In the genomic region with DNA sequence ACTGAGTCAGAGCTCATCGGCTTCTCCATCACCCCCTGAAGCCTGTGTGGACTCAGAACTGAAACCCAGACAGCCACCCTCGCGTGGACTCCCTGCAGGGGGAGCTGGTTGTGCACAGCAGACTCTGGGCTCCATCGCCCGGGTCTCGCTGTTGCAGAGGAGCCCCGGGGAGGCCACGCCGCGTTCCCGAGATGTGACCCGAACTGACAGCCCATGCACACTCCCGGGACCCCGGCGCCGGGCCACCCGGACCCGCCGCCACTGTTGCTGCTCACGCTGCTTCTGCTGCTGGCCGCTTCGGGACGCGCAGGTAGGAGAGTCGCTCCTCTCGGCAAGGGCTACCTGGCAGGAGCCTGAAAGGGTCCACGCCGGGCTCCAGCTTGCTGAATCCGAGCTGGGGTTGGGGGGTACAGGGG, we compare ENCODE assay signal across 9 mouse cellular contexts. TPM values are rescaled to one million over a fixed set of nuclear protein-coding genes. Genes with fewer than 3 reads are reported as not detected.
DNase-seq lines count a peak whose midpoint lies in the region; ATAC-seq and TF ChIP-seq lines count a peak whose summit lies in the region.
"Had no signal": no experiment of that assay in that cellular context is flagged by ENCODE, and none has a peak within 500 bp of the region (broad histone marks: within the 10 kb centered on the region; RNA-seq: fewer than 3 reads in every experiment).

A gene (plus strand): TSS at position 150 of the 416 bp plus-strand sequence.

- H3K9me3 ChIP-seq in CH12.LX (replicated peaks; ENCODE audit: low read length), result no peaks in the 10 kb centered on the region
- H3K9me3 ChIP-seq in forebrain, embryonic 10.5 days, result no peaks in the 10 kb centered on the region
- no peaks in the 10 kb centered on the region for H3K9me3 ChIP-seq in lung, embryonic 16.5 days (ENCODE audit: control insufficient read depth, low read length)

- peak in 1 of 2 experiments; percentile 65; a peak in 2 of 4 replicates for TF ChIP-seq CTCF in CH12.LX (conservative IDR thresholded peaks at IDR 0.05 in 1 of 2, IDR thresholded peaks at IDR 0.05 in 1 of 2; ENCODE audit: low read depth in 2 of 2, low read length in 2 of 2)
- TF ChIP-seq CTCF in olfactory bulb, adult 2 months (IDR thresholded peaks at IDR 0.05; ENCODE audit: insufficient read depth, low read depth, low read length), result peak; percentile 54; the same call in 1 of the 2 replicates

- DNase-seq in CH12.LX (ENCODE audit: extremely low read depth), result no peak
- peak; percentile 31 for DNase-seq in adrenal gland, adult 8-10 months
- peak; percentile 34 for DNase-seq in forebrain, embryonic 10.5 days (ENCODE audit: extremely low spot score, low spot score)
- peak; percentile 49 to 54 for DNase-seq in heart, postnatal 10 days
- DNase-seq in layer of hippocampus, adult 9-11 months, result peak; percentile 17
- DNase-seq in urinary bladder, postnatal 14 days (ENCODE audit: low spot score), result peak; percentile 61

- peak within 1 kb of the TSS; percentile 47 for H3K4me2 ChIP-seq in CH12.LX (ENCODE audit: insufficient read depth, low read depth, poor library complexity, severe bottlenecking)
- peak within 1 kb of the TSS; percentile 95 for H3K4me2 ChIP-seq in lung, embryonic 16.5 days (ENCODE audit: low read depth, low read length)

- no peaks in the 10 kb centered on the region for H3K27me3 ChIP-seq in CH12.LX (replicated peaks)
- peaks cover 51% of the 10 kb centered on the region for H3K27me3 ChIP-seq in forebrain, embryonic 10.5 days (ENCODE audit: poor library complexity, severe bottlenecking)
- peaks cover 13% of the 10 kb centered on the region for H3K27me3 ChIP-seq in lung, embryonic 16.5 days (ENCODE audit: control insufficient read depth, insufficient read depth, low read depth, low read length)

- dilution Hi-C loops in CH12.LX (cut with MboI; ENCODE audit: extremely low pct_ligation_motif_present, extremely low pct_unique_long_range_greater_than_20kb, low sequenced_read_pairs), result no loop called here

- ATAC-seq in lung, embryonic 16.5 days (ENCODE audit: low read depth), result peak; percentile 65

- no peak for TF ChIP-seq POLR2A in CH12.LX (IDR thresholded peaks at IDR 0.05; ENCODE audit: low read depth, low read length)
- no peak for TF ChIP-seq POLR2A in olfactory bulb, adult 2 months (IDR thresholded peaks at IDR 0.05; ENCODE audit: insufficient read depth, low read depth, low read length)

- TF ChIP-seq RAD21 in CH12.LX (IDR thresholded peaks at IDR 0.05; ENCODE audit: low read depth, low read length), result peak; percentile 49

- no peaks in the 10 kb centered on the region for H3K79me2 ChIP-seq in CH12.LX (replicated peaks; ENCODE audit: control insufficient read depth, extremely low read depth, insufficient read depth, poor library complexity, severe bottlenecking)

- in situ Hi-C loops in CH12.LX (cut with MboI; ENCODE audit: low pct_ligation_motif_present, low pct_unique_long_range_greater_than_20kb, low sequenced_read_pairs), result loop anchor here (5.0 kb wide), 1 partner anchor 180 kb away; no protein-coding TSS in a partner anchor

- H3K36me3 ChIP-seq in CH12.LX (replicated peaks in 1 of 2; ENCODE audit: control insufficient read depth in 1 of 2, insufficient read depth in 1 of 2, low read length in 1 of 2), result no peaks in the 10 kb centered on the region
- no peaks in the 10 kb centered on the region for H3K36me3 ChIP-seq in forebrain, embryonic 10.5 days (replicated peaks)
- H3K36me3 ChIP-seq in lung, embryonic 16.5 days (ENCODE audit: control insufficient read depth, insufficient read depth, low read length), result no peaks in the 10 kb centered on the region

- H3K4me1 ChIP-seq in CH12.LX (ENCODE audit: control insufficient read depth in 1 of 2, insufficient read depth in 2 of 2), result no peaks in the 10 kb centered on the region; a peak in 1 of 4 replicates
- H3K4me1 ChIP-seq in forebrain, embryonic 10.5 days, result peaks cover 10% of the 10 kb centered on the region
- H3K4me1 ChIP-seq in lung, embryonic 16.5 days (replicated peaks; ENCODE audit: control insufficient read depth, insufficient read depth, low read length), result 0 out of 2 replicates have a peak, but pooled peaks cover 2% of the 10 kb centered on the region
- peaks cover 6% of the 10 kb centered on the region; the same call in 1 of the 2 replicates for H3K4me1 ChIP-seq in olfactory bulb, adult 2 months (ENCODE audit: control insufficient read depth, insufficient read depth, low read length)

- 2% methylated on average over 29 of the region's 29 CpGs for WGBS in forebrain, embryonic 10.5 days
- WGBS in lung, embryonic 16.5 days, result 1% methylated on average over 29 of the region's 29 CpGs
- under 1% methylated on average over 29 of the region's 29 CpGs for WGBS in olfactory bulb, adult 2 months

- no peak within 1 kb of the TSS for H3K27ac ChIP-seq in CH12.LX (ENCODE audit: insufficient read depth, low read depth)
- peak within 1 kb of the TSS; percentile 56; the same call in 1 of the 2 replicates for H3K27ac ChIP-seq in forebrain, embryonic 10.5 days
- no peak within 1 kb of the TSS for H3K27ac ChIP-seq in lung, embryonic 16.5 days (ENCODE audit: low read length)
- no peak within 1 kb of the TSS for H3K27ac ChIP-seq in olfactory bulb, adult 2 months (ENCODE audit: insufficient read depth, low read depth, low read length)

- intact Hi-C loops in heart, postnatal 10 days (cut with DNase I), result loop anchor here (2.0 to 10.0 kb wide), 2 partner anchors 182 to 412 kb away; no protein-coding TSS in a partner anchor

- no peak for TF ChIP-seq EP300 in CH12.LX (IDR thresholded peaks at IDR 0.05; ENCODE audit: low read length)

- H3K4me3 ChIP-seq in CH12.LX (replicated peaks in 1 of 3; ENCODE audit: low read depth in 2 of 3, low read length in 2 of 3, poor library complexity in 1 of 3), result no peak within 1 kb of the TSS
- peak within 1 kb of the TSS; percentile 60 for H3K4me3 ChIP-seq in forebrain, embryonic 10.5 days
- peak within 1 kb of the TSS; percentile 54 for H3K4me3 ChIP-seq in lung, embryonic 16.5 days (ENCODE audit: low read length)
- peak within 1 kb of the TSS; percentile 66 for H3K4me3 ChIP-seq in olfactory bulb, adult 2 months (ENCODE audit: insufficient read depth, low read depth, low read length)

- H3K9ac ChIP-seq in CH12.LX (ENCODE audit: insufficient read depth, low read depth), result no peak within 1 kb of the TSS
- peak within 1 kb of the TSS; percentile 62 for H3K9ac ChIP-seq in lung, embryonic 16.5 days (ENCODE audit: low read length)

TF ChIP-seq in CH12.LX, 34 proteins besides CTCF, POLR2A, EP300 and RAD21:
- no peak for TF ChIP-seq KAT2A (IDR thresholded peaks at IDR 0.05; ENCODE audit: insufficient replicate concordance, low read length)
- TF ChIP-seq CHD2 (IDR thresholded peaks at IDR 0.05; ENCODE audit: low read length), result no peak
- no peak for TF ChIP-seq TCF12 (IDR thresholded peaks at IDR 0.05; ENCODE audit: low read depth, low read length)
- TF ChIP-seq NRF1 (IDR thresholded peaks at IDR 0.05; ENCODE audit: low read depth, low read length), result no peak
- TF ChIP-seq ETS1 (conservative IDR thresholded peaks at IDR 0.05; ENCODE audit: low read depth, low read length), result no peak
- no peak for TF ChIP-seq GABPA (IDR thresholded peaks at IDR 0.05; ENCODE audit: insufficient replicate concordance, low read depth, low read length)
- no peak for TF ChIP-seq POLR2AphosphoS2 (IDR thresholded peaks at IDR 0.05; ENCODE audit: low read depth, low read length)
- TF ChIP-seq TBP (conservative IDR thresholded peaks at IDR 0.05; ENCODE audit: low read depth, low read length), result no peak
- TF ChIP-seq SMC3 (IDR thresholded peaks at IDR 0.05; ENCODE audit: low read depth, low read length), result peak; percentile 55

RNA-seq across cellular contexts. Expression of the gene that starts here (rescaled TPM):
- not detected in 2 replicates for total RNA-seq in CH12.LX (2012; rRNA removed)
- total RNA-seq in CH12.LX (2014; rRNA removed), result not detected in 2 replicates
- polyA plus RNA-seq in CH12.LX (2012; ENCODE audit: insufficient read length, low read depth), result not detected in 2 replicates
- 1 to 10 TPM; 3.2 to 7.0 (median 5.5) TPM for total RNA-seq in adrenal gland, adult 8-10 months (2022)
- polyA plus RNA-seq in forebrain, embryonic 10.5 days (2016; fragmentation: Nextera tagmentation; extraction: Ambion mirVana), result 0.06 and 0.12 TPM in 2 replicates
- total RNA-seq in heart, postnatal 10 days (2021), result not detected
- 0.14 and 0.19 TPM in 2 replicates for polyA plus RNA-seq in lung, embryonic 16.5 days (2015; fragmentation: Nextera tagmentation; extraction: Ambion mirVana)
- not detected in 2 replicates for polyA plus RNA-seq in olfactory bulb, adult 2 months (2012; ENCODE audit: insufficient read depth, insufficient read length, low replicate concordance, missing spikeins)
- total RNA-seq: gastrocnemius, postnatal 36 days had no signal

Comparison
In these comparisons a context has a peak if more than half of its experiments do, and no peak if none do; other contexts are left out.
1. Peak in DNase-seq, H3K4me3 ChIP-seq and H3K27ac ChIP-seq in forebrain, embryonic 10.5 days; RNA of the gene not detected or under 1 TPM.
2. Peak in DNase-seq in heart, postnatal 10 days; RNA of the gene not detected or under 1 TPM.
3. Peak in ATAC-seq, H3K4me3 ChIP-seq, H3K9ac ChIP-seq and H3K4me2 ChIP-seq in lung, embryonic 16.5 days; RNA of the gene not detected or under 1 TPM.